In the genomic region with DNA sequence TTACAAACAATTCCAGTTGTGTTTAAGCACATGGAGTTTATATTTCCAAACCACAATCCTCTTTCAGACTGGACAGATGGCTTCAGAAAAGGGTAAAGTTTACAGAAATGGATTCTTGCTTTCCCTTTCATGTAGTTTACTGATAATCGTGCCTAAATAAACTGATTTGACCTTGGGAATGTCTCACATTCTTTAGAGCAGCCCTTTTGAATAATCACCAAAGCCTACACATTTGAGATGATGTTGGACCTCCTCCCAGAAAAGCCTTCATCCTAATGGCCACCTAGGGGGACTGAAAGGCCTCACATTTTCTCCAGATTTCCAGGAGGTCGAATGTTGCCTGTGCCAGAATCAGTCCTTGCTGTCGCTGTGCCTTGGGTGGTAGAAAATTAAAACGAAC, we compare ENCODE assay signal across 26 mouse cellular contexts.
DNase-seq lines count a peak whose midpoint lies in the region; ATAC-seq and TF ChIP-seq lines count a peak whose summit lies in the region.
"Had no signal": no experiment of that assay in that cellular context is flagged by ENCODE, and none has a peak within 500 bp of the region (broad histone marks: within the 10 kb centered on the region; RNA-seq: fewer than 3 reads in every experiment).

No protein-coding gene starts in this region.

- WGBS in lung, embryonic 14.5 days = 38% methylated on average over 4 of the region's 4 CpGs

- no peak for DNase-seq in gastrocnemius, adult 2 months
- no peak for DNase-seq in gastrocnemius, postnatal 36 days
- DNase-seq in lung, embryonic 14.5 days = peak; percentile 66
- no peak for DNase-seq in lung, postnatal 25 days (ENCODE audit: low spot score)
- peak; percentile 4 for DNase-seq in R1 (ENCODE audit: low read depth, low spot score)
- DNase-seq in heart, adult 18-20 months = no peak
- DNase-seq: adrenal gland, postnatal 10 days; adrenal gland, postnatal 36 days; cerebellum, adult 11 months; cerebellum, adult 2 months; cerebellum, adult 9-11 months; cerebellum, postnatal 25 days; gastrocnemius, postnatal 10 days; heart, adult 11 months; heart, postnatal 10 days; heart, postnatal 36 days had no signal

- no peaks in the 10 kb centered on the region for H3K27me3 ChIP-seq in lung, embryonic 14.5 days (ENCODE audit: insufficient read depth, low read length)
- H3K27me3 ChIP-seq: embryonic facial prominence, embryonic 13.5 days; forebrain, embryonic 13.5 days; heart, embryonic 12.5 days; heart, embryonic 15.5 days; hindbrain, embryonic 13.5 days; intestine, embryonic 15.5 days had no signal

- H3K36me3 ChIP-seq in lung, embryonic 14.5 days (ENCODE audit: insufficient read depth) = no peaks in the 10 kb centered on the region
- H3K36me3 ChIP-seq: embryonic facial prominence, embryonic 13.5 days; forebrain, embryonic 10.5 days; heart, embryonic 12.5 days; heart, embryonic 15.5 days; hindbrain, embryonic 10.5 days; hindbrain, embryonic 13.5 days; intestine, embryonic 15.5 days had no signal

- H3K9me3 ChIP-seq in lung, embryonic 14.5 days (ENCODE audit: low read depth, low read length) = no peaks in the 10 kb centered on the region
- H3K9me3 ChIP-seq: embryonic facial prominence, embryonic 13.5 days; forebrain, embryonic 10.5 days; forebrain, embryonic 13.5 days; heart, embryonic 12.5 days; heart, embryonic 15.5 days; hindbrain, embryonic 10.5 days; hindbrain, embryonic 13.5 days; intestine, embryonic 15.5 days had no signal

- peak overlapping the region; percentile 43 for H3K27ac ChIP-seq in gastrocnemius, adult 2 months
- H3K27ac ChIP-seq in lung, embryonic 14.5 days (ENCODE audit: low read depth) = peak overlapping the region; percentile 26; the same call in 1 of the 2 replicates
- H3K27ac ChIP-seq: embryonic facial prominence, embryonic 13.5 days; forebrain, embryonic 10.5 days; forebrain, embryonic 13.5 days; heart, embryonic 15.5 days; hindbrain, embryonic 10.5 days; hindbrain, embryonic 13.5 days; intestine, embryonic 15.5 days had no signal

- H3K9ac ChIP-seq in lung, embryonic 14.5 days = no peak overlapping the region
- H3K9ac ChIP-seq: embryonic facial prominence, embryonic 13.5 days; forebrain, embryonic 13.5 days; heart, embryonic 12.5 days; heart, embryonic 15.5 days; hindbrain, embryonic 13.5 days; intestine, embryonic 15.5 days had no signal

- intact Hi-C loops in gastrocnemius, adult 2 months (cut with DNase I) = no loop called here
- intact Hi-C loops in gastrocnemius, postnatal 36 days (cut with DNase I) = no loop called here

- H3K4me2 ChIP-seq in lung, embryonic 14.5 days = no peak overlapping the region
- H3K4me2 ChIP-seq: embryonic facial prominence, embryonic 13.5 days; forebrain, embryonic 13.5 days; heart, embryonic 12.5 days; heart, embryonic 15.5 days; hindbrain, embryonic 13.5 days; intestine, embryonic 15.5 days had no signal

- peak; percentile 47; the same call in 1 of the 2 replicates for ATAC-seq in lung, embryonic 14.5 days (ENCODE audit: insufficient read depth)
- ATAC-seq: CD4-positive, CD25-positive, alpha-beta regulatory T cell, adult 4 months; forebrain, embryonic 13.5 days; hindbrain, embryonic 16.5 days; intestine, embryonic 15.5 days had no signal

- no peak overlapping the region for H3K4me3 ChIP-seq in gastrocnemius, adult 2 months
- H3K4me3 ChIP-seq in lung, embryonic 14.5 days (ENCODE audit: low read depth, low read length) = no peak overlapping the region
- H3K4me3 ChIP-seq: embryonic facial prominence, embryonic 13.5 days; forebrain, embryonic 10.5 days; forebrain, embryonic 13.5 days; heart, embryonic 12.5 days; heart, embryonic 15.5 days; hindbrain, embryonic 10.5 days; hindbrain, embryonic 13.5 days; intestine, embryonic 15.5 days had no signal

- no peak for TF ChIP-seq CTCF in gastrocnemius, adult 2 months (IDR thresholded peaks at IDR 0.05)
- no peak for TF ChIP-seq CTCF in lung, embryonic 14.5 days (IDR thresholded peaks at IDR 0.05; ENCODE audit: low read depth)

- peaks cover 3% of the 10 kb centered on the region; the same call in 1 of the 2 replicates for H3K4me1 ChIP-seq in lung, embryonic 14.5 days (ENCODE audit: insufficient read depth)
- H3K4me1 ChIP-seq: embryonic facial prominence, embryonic 13.5 days; forebrain, embryonic 13.5 days; heart, embryonic 12.5 days; heart, embryonic 15.5 days; hindbrain, embryonic 10.5 days; intestine, embryonic 15.5 days had no signal

Comparison
In these comparisons a context has a peak if more than half of its experiments do, and no peak if none do; other contexts are left out.
1. DNase-seq: peak in lung, embryonic 14.5 days (single experiment) and R1 (single experiment); none in gastrocnemius, adult 2 months (single experiment), gastrocnemius, postnatal 36 days (0 of 2), lung, postnatal 25 days (single experiment) and heart, adult 18-20 months (0 of 2).